ENCODE assay signal across 8 mouse cellular contexts in the genomic region with DNA sequence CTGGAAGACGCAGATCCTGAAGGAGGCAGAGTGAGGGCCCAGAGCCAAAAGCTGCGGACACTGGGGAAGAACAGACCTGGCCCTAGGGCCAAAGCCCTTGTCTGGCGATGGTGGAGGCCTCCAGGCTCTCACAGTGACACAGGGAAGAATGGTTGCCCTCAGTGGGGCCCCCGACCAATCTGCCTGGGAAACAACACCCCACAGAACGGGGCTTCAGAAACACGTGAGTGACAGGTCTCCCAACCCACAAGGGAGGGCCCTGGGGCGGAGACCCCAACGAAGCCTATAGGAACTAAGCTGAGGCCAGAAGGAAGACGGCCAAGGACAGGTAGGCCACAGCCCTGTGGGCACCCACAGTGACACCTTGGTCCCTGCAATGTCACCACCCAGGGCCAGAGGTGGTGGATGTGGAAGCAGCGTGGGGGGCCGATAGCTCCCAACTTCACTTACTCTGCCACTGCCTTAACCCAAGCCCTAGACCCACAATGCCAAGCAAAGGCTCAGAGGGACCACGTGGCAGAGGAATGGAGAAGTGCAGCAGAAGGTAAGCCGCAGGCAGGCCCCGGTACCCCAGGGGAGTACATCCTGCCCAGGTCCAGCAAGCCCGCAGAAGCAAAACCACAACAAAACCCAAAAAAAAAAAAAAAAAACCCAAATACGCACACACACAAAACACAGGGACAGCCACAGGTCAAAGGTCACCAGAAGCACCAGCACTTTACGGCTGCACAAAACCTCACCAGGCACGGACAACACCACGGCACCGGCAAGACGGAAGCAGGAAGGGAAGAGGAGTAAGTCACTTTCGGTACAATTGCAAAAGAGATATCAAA. TPM values are rescaled to one million over a fixed set of nuclear protein-coding genes. Genes with fewer than 3 reads are reported as not detected.
DNase-seq lines count a peak whose midpoint lies in the region; ATAC-seq and TF ChIP-seq lines count a peak whose summit lies in the region.

No protein-coding gene starts in this region.

- no peaks in the 10 kb centered on the region for H3K27me3 ChIP-seq in heart, postnatal 0 days (ENCODE audit: control insufficient read depth, insufficient read depth, low read length)
- H3K27me3 ChIP-seq in heart, embryonic 12.5 days (replicated peaks): no peaks in the 10 kb centered on the region
- H3K27me3 ChIP-seq in limb, embryonic 10.5 days (ENCODE audit: low read depth, poor library complexity, severe bottlenecking): no peaks in the 10 kb centered on the region

- DNase-seq in heart, postnatal 0 days (ENCODE audit: low spot score): no peak
- DNase-seq in B cell, adult 2 months: peak; percentile 80 to 84
- peak; percentile 67 to 77 for DNase-seq in natural killer cell, adult 2 months (ENCODE audit: low spot score in 2 of 2)
- DNase-seq in limb, embryonic 10.5 days (ENCODE audit: low spot score): no peak
- no peak for DNase-seq in layer of hippocampus, postnatal 36 days
- DNase-seq in right cerebral cortex, adult 2 months (ENCODE audit: low spot score in 2 of 2): no peak

- no peak for TF ChIP-seq POLR2A in bone marrow macrophage, adult 2 months (IDR thresholded peaks at IDR 0.05; ENCODE audit: borderline replicate concordance, low read depth, low read length)

- H3K9me3 ChIP-seq in heart, postnatal 0 days (replicated peaks; ENCODE audit: control insufficient read depth, low read length): no peaks in the 10 kb centered on the region
- no peaks in the 10 kb centered on the region for H3K9me3 ChIP-seq in heart, embryonic 12.5 days (replicated peaks)
- H3K9me3 ChIP-seq in limb, embryonic 10.5 days (replicated peaks): no peaks in the 10 kb centered on the region

- no peak for TF ChIP-seq CTCF in heart, postnatal 0 days (IDR thresholded peaks at IDR 0.05; ENCODE audit: low read depth)
- TF ChIP-seq CTCF in bone marrow macrophage, adult 2 months (IDR thresholded peaks at IDR 0.05; ENCODE audit: low read depth, low read length): no peak

- ATAC-seq in heart, postnatal 0 days (ENCODE audit: insufficient read depth, low read depth): no peak
- no peak for ATAC-seq in heart, embryonic 12.5 days (ENCODE audit: insufficient number of reproducible peaks, low FRiP score)

- WGBS in heart, postnatal 0 days: 81% methylated on average over 22 of the region's 22 CpGs
- 87% methylated on average over 22 of the region's 22 CpGs for WGBS in heart, embryonic 12.5 days
- 84% methylated on average over 22 of the region's 22 CpGs for WGBS in limb, embryonic 10.5 days

- H3K9ac ChIP-seq in heart, postnatal 0 days (replicated peaks; ENCODE audit: low read depth, low read length): no peak overlapping the region
- no peak overlapping the region; the same call in 1 of the 2 replicates for H3K9ac ChIP-seq in heart, embryonic 12.5 days

- no peak for TF ChIP-seq EP300 in heart, postnatal 0 days (IDR thresholded peaks at IDR 0.05; ENCODE audit: low read depth)

- H3K27ac ChIP-seq in heart, postnatal 0 days (ENCODE audit: low read depth): no peak overlapping the region
- no peak overlapping the region for H3K27ac ChIP-seq in heart, embryonic 12.5 days (ENCODE audit: poor library complexity, severe bottlenecking)
- H3K27ac ChIP-seq in bone marrow macrophage, adult 2 months (ENCODE audit: insufficient read depth, low read depth, low read length): peak overlapping the region; percentile 50
- H3K27ac ChIP-seq in limb, embryonic 10.5 days: no peak overlapping the region

- H3K36me3 ChIP-seq in heart, postnatal 0 days (replicated peaks; ENCODE audit: control insufficient read depth, insufficient read depth, low read length): peaks cover 21% of the 10 kb centered on the region
- peaks cover 27% of the 10 kb centered on the region for H3K36me3 ChIP-seq in heart, embryonic 12.5 days
- H3K36me3 ChIP-seq in limb, embryonic 10.5 days: peaks cover 51% of the 10 kb centered on the region

- H3K4me2 ChIP-seq in heart, postnatal 0 days (ENCODE audit: low read depth, low read length): peak overlapping the region; percentile 0; the same call in 1 of the 2 replicates
- H3K4me2 ChIP-seq in heart, embryonic 12.5 days: no peak overlapping the region

- H3K4me1 ChIP-seq in heart, postnatal 0 days (ENCODE audit: control insufficient read depth, insufficient read depth): peaks cover 30% of the 10 kb centered on the region
- peaks cover 59% of the 10 kb centered on the region for H3K4me1 ChIP-seq in heart, embryonic 12.5 days (replicated peaks)
- H3K4me1 ChIP-seq in bone marrow macrophage, adult 2 months (ENCODE audit: control insufficient read depth, insufficient read depth, low read length): peaks cover 43% of the 10 kb centered on the region
- peaks cover 56% of the 10 kb centered on the region for H3K4me1 ChIP-seq in limb, embryonic 10.5 days

- no peak overlapping the region for H3K4me3 ChIP-seq in heart, postnatal 0 days (ENCODE audit: low read depth, low read length)
- H3K4me3 ChIP-seq in heart, embryonic 12.5 days: no peak overlapping the region
- H3K4me3 ChIP-seq in bone marrow macrophage, adult 2 months (ENCODE audit: insufficient read depth, low read length): peak overlapping the region; percentile 30
- H3K4me3 ChIP-seq in limb, embryonic 10.5 days: no peak overlapping the region

RNA-seq across cellular contexts. Expression of gene Sirt7, which starts 2.6 kb away (rescaled TPM):
- total RNA-seq in heart, postnatal 0 days (2014; rRNA removed; ENCODE audit: low replicate concordance): 12.4 and 63.2 TPM in 2 replicates
- 14.1 and 15.2 TPM in 2 replicates for polyA plus RNA-seq in heart, postnatal 0 days (2015; fragmentation: Nextera tagmentation; extraction: Ambion mirVana)
- 20.1 and 20.4 TPM in 2 replicates for polyA plus RNA-seq in heart, embryonic 12.5 days (2016; fragmentation: Nextera tagmentation; extraction: Ambion mirVana)
- polyA plus RNA-seq in bone marrow macrophage, adult 2 months (2012; ENCODE audit: insufficient read depth, insufficient read length, missing spikeins): 78.5 and 91.5 TPM in 2 replicates
- 27.2 and 28.8 TPM in 2 replicates for polyA plus RNA-seq in limb, embryonic 10.5 days (2016; fragmentation: Nextera tagmentation; extraction: Ambion mirVana)
- 10 to 100 TPM; 40.7 to 41.5 TPM for total RNA-seq in layer of hippocampus, postnatal 36 days (2021)

RNA-seq across cellular contexts. Expression of gene Mafg, which starts 5.7 kb away (rescaled TPM):
- total RNA-seq in heart, postnatal 0 days (2014; rRNA removed; ENCODE audit: low replicate concordance): 34.1 and 37.7 TPM in 2 replicates
- 13.6 and 14.1 TPM in 2 replicates for polyA plus RNA-seq in heart, postnatal 0 days (2015; fragmentation: Nextera tagmentation; extraction: Ambion mirVana)
- polyA plus RNA-seq in heart, embryonic 12.5 days (2016; fragmentation: Nextera tagmentation; extraction: Ambion mirVana): 27.9 and 31.5 TPM in 2 replicates
- polyA plus RNA-seq in bone marrow macrophage, adult 2 months (2012; ENCODE audit: insufficient read depth, insufficient read length, missing spikeins): 76.0 and 77.5 TPM in 2 replicates
- 25.9 and 28.1 TPM in 2 replicates for polyA plus RNA-seq in limb, embryonic 10.5 days (2016; fragmentation: Nextera tagmentation; extraction: Ambion mirVana)
- 10 to 100 TPM; 77.3 to 86.3 TPM for total RNA-seq in layer of hippocampus, postnatal 36 days (2021)

RNA-seq across cellular contexts. Expression of gene Pcyt2, which starts 9.9 kb away (rescaled TPM):
- 57.5 and 76.7 TPM in 2 replicates for total RNA-seq in heart, postnatal 0 days (2014; rRNA removed; ENCODE audit: low replicate concordance)
- polyA plus RNA-seq in heart, postnatal 0 days (2015; fragmentation: Nextera tagmentation; extraction: Ambion mirVana): 67.5 and 69.6 TPM in 2 replicates
- polyA plus RNA-seq in heart, embryonic 12.5 days (2016; fragmentation: Nextera tagmentation; extraction: Ambion mirVana): 82.1 and 82.9 TPM in 2 replicates
- polyA plus RNA-seq in bone marrow macrophage, adult 2 months (2012; ENCODE audit: insufficient read depth, insufficient read length, missing spikeins): 52.4 and 64.5 TPM in 2 replicates
- polyA plus RNA-seq in limb, embryonic 10.5 days (2016; fragmentation: Nextera tagmentation; extraction: Ambion mirVana): 161 and 169 TPM in 2 replicates
- total RNA-seq in layer of hippocampus, postnatal 36 days (2021): 100 to 1,000 TPM; 138 to 157 TPM

RNA-seq across cellular contexts. Expression of gene Pycr1, which starts 15.9 kb away (rescaled TPM):
- total RNA-seq in heart, postnatal 0 days (2014; rRNA removed; ENCODE audit: low replicate concordance): 2.1 and 5.8 TPM in 2 replicates
- 6.3 and 6.5 TPM in 2 replicates for polyA plus RNA-seq in heart, postnatal 0 days (2015; fragmentation: Nextera tagmentation; extraction: Ambion mirVana)
- polyA plus RNA-seq in heart, embryonic 12.5 days (2016; fragmentation: Nextera tagmentation; extraction: Ambion mirVana): 23.1 and 23.9 TPM in 2 replicates
- polyA plus RNA-seq in bone marrow macrophage, adult 2 months (2012; ENCODE audit: insufficient read depth, insufficient read length, missing spikeins): 0.61 and 0.78 TPM in 2 replicates
- 40.6 TPM in 2 replicates for polyA plus RNA-seq in limb, embryonic 10.5 days (2016; fragmentation: Nextera tagmentation; extraction: Ambion mirVana)
- total RNA-seq in layer of hippocampus, postnatal 36 days (2021): 1 to 10 TPM; 1.8 to 2.1 TPM

RNA-seq across cellular contexts. Expression of gene Npb, which starts 19.4 kb away (rescaled TPM):
- 25.1 TPM in 1 of 2 replicates, not detected in the other for total RNA-seq in heart, postnatal 0 days (2014; rRNA removed; ENCODE audit: low replicate concordance)
- polyA plus RNA-seq in heart, postnatal 0 days (2015; fragmentation: Nextera tagmentation; extraction: Ambion mirVana): 9.9 and 11.8 TPM in 2 replicates
- 13.6 and 20.3 TPM in 2 replicates for polyA plus RNA-seq in heart, embryonic 12.5 days (2016; fragmentation: Nextera tagmentation; extraction: Ambion mirVana)
- 1.4 TPM in 1 of 2 replicates, not detected in the other for polyA plus RNA-seq in bone marrow macrophage, adult 2 months (2012; ENCODE audit: insufficient read depth, insufficient read length, missing spikeins)
- 0.56 TPM in 1 of 2 replicates, not detected in the other for polyA plus RNA-seq in limb, embryonic 10.5 days (2016; fragmentation: Nextera tagmentation; extraction: Ambion mirVana)
- 1 to 10 TPM; 1.2 to 1.8 TPM for total RNA-seq in layer of hippocampus, postnatal 36 days (2021)

Comparison
In these comparisons a context has a peak if more than half of its experiments do, and no peak if none do; other contexts are left out.
1. DNase-seq: peak in B cell, adult 2 months (2 of 2) and natural killer cell, adult 2 months (2 of 2); none in heart, postnatal 0 days (single experiment), limb, embryonic 10.5 days (single experiment), layer of hippocampus, postnatal 36 days (0 of 2) and right cerebral cortex, adult 2 months (0 of 2).